Mouse (Mus musculus): ENCODE results near the gene Ifitm1. TPM values are rescaled to one million over a fixed set of nuclear protein-coding genes. Genes with fewer than 3 reads are reported as not detected.

The Ifitm1 gene
- 19.5 and 23.4 TPM in 2 replicates for polyA plus RNA-seq (2016; fragmentation: Nextera tagmentation; extraction: Ambion mirVana)

GRCm38 (mm10) chr7:140966921-140967320 is at the start of gene Ifitm1:
Gene Ifitm1 (plus strand): TSS chr7:140967221.
- Histone ChIP-seq H3K27me3 (replicated peaks) (no peaks in the 10 kb centered on the region), H3K4me3 (no peak within 1 kb of the TSS)

GRCm38 (mm10) chr7:140919911-140920310 is 47.1 kb upstream of the Ifitm1 start:
- no peaks in the 10 kb centered on the region for H3K9me3 ChIP-seq (replicated peaks)
- no peak overlapping the region for H3K27ac ChIP-seq
- no peaks in the 10 kb centered on the region for H3K36me3 ChIP-seq
- ATAC-seq, result no peak
- H3K9ac ChIP-seq, result no peak overlapping the region
- H3K4me3 ChIP-seq, result no peak overlapping the region
- H3K4me1 ChIP-seq, result peaks cover 40% of the 10 kb centered on the region
- 20% methylated on average over 4 of the region's 4 CpGs for WGBS (ENCODE audit: insufficient replicate concordance)
- no peak overlapping the region for H3K4me2 ChIP-seq
- peaks cover 65% of the 10 kb centered on the region for H3K27me3 ChIP-seq (replicated peaks)

More at GRCm38 (mm10) chr7:140966921-140967320, at the start of gene Ifitm1:
- Histone ChIP-seq H3K36me3 (no peaks in the 10 kb centered on the region), H3K9ac (no peak within 1 kb of the TSS), H3K4me2 (no peak within 1 kb of the TSS), H3K9me3 (replicated peaks) (no peaks in the 10 kb centered on the region), H3K27ac (no peak within 1 kb of the TSS), H3K4me1 (peaks cover 39% of the 10 kb centered on the region)
- no peak for ATAC-seq
- WGBS (ENCODE audit: insufficient replicate concordance), result 66% methylated on average over 4 of the region's 4 CpGs

- Histone ChIP-seq H3K36me3 (no peaks in the 10 kb centered on the region), H3K4me3 (no peak within 1 kb of the TSS)
- ATAC-seq, result no peak
Observed at GRCm38 (mm10) chr7:140920418-140921029, 46.5 kb upstream of the Ifitm1 start, which contains the start of gene Nlrp6. Gene Nlrp6 (plus strand): TSS chr7:140920902.

GRCm38 (mm10) chr7:140921225-140921975 is 45.6 kb upstream of the Ifitm1 start:
- peaks cover 40% of the 10 kb centered on the region for H3K4me1 ChIP-seq
- H3K9me3 ChIP-seq (replicated peaks), result no peaks in the 10 kb centered on the region
- H3K27ac ChIP-seq, result no peak overlapping the region
- no peak overlapping the region for H3K4me3 ChIP-seq
- peaks cover 79% of the 10 kb centered on the region for H3K27me3 ChIP-seq (replicated peaks)
- no peaks in the 10 kb centered on the region for H3K36me3 ChIP-seq
- H3K4me2 ChIP-seq, result peak overlapping the region; percentile 63; the same call in 1 of the 2 replicates
- 24% methylated on average over 22 of the region's 22 CpGs for WGBS (ENCODE audit: insufficient replicate concordance)
- no peak overlapping the region for H3K9ac ChIP-seq
- no peak for ATAC-seq

More at GRCm38 (mm10) chr7:140920418-140921029, 46.5 kb upstream of the Ifitm1 start, which contains the start of gene Nlrp6:
- H3K4me2 ChIP-seq, result peak within 1 kb of the TSS; percentile 63; the same call in 1 of the 2 replicates
- H3K9me3 ChIP-seq (replicated peaks), result no peaks in the 10 kb centered on the region
- H3K9ac ChIP-seq, result no peak within 1 kb of the TSS
- no peak within 1 kb of the TSS for H3K27ac ChIP-seq
- H3K4me1 ChIP-seq, result peaks cover 40% of the 10 kb centered on the region
- peaks cover 72% of the 10 kb centered on the region for H3K27me3 ChIP-seq (replicated peaks)
- WGBS (ENCODE audit: insufficient replicate concordance), result 54% methylated on average over 8 of the region's 8 CpGs

- ATAC-seq, result no peak
- H3K27ac ChIP-seq, result no peak overlapping the region
- 3% methylated on average over 49 of the region's 49 CpGs for WGBS (ENCODE audit: insufficient replicate concordance)
Observed at GRCm38 (mm10) chr7:140922398-140923069, 44.5 kb upstream of the Ifitm1 start.

GRCm38 (mm10) chr7:140923070-140923775 is 43.8 kb upstream of the Ifitm1 start:
- 25% methylated on average over 30 of the region's 30 CpGs for WGBS (ENCODE audit: insufficient replicate concordance)
- Histone ChIP-seq H3K27me3 (replicated peaks) (peaks cover 79% of the 10 kb centered on the region), H3K9ac (no peak overlapping the region)

More at GRCm38 (mm10) chr7:140922398-140923069, 44.5 kb upstream of the Ifitm1 start:
- H3K4me2 ChIP-seq, result peak overlapping the region; percentile 63
- peak overlapping the region; percentile 37 for H3K4me3 ChIP-seq
- H3K9ac ChIP-seq, result no peak overlapping the region
- peaks cover 40% of the 10 kb centered on the region for H3K4me1 ChIP-seq
- no peaks in the 10 kb centered on the region for H3K9me3 ChIP-seq (replicated peaks)
- H3K36me3 ChIP-seq, result no peaks in the 10 kb centered on the region
- H3K27me3 ChIP-seq (replicated peaks), result peaks cover 82% of the 10 kb centered on the region

GRCm38 (mm10) chr7:140927181-140927580 is 39.8 kb upstream of the Ifitm1 start:
- 74% methylated on average over 6 of the region's 6 CpGs for WGBS (ENCODE audit: insufficient replicate concordance)

More at GRCm38 (mm10) chr7:140923070-140923775, 43.8 kb upstream of the Ifitm1 start:
- Histone ChIP-seq H3K9me3 (replicated peaks) (no peaks in the 10 kb centered on the region), H3K4me1 (peaks cover 40% of the 10 kb centered on the region), H3K36me3 (no peaks in the 10 kb centered on the region), H3K4me3 (peak overlapping the region; percentile 37), H3K4me2 (peak overlapping the region; percentile 63), H3K27ac (no peak overlapping the region)
- ATAC-seq, result no peak

GRCm38 (mm10) chr7:140938436-140938835 is 28.6 kb upstream of the Ifitm1 start:
- Histone ChIP-seq H3K9ac (no peak overlapping the region), H3K27ac (no peak overlapping the region), H3K27me3 (replicated peaks) (peaks cover 32% of the 10 kb centered on the region), H3K9me3 (replicated peaks) (no peaks in the 10 kb centered on the region), H3K36me3 (0 out of 2 replicates have a peak, but pooled peaks cover 4% of the 10 kb centered on the region), H3K4me3 (no peak overlapping the region), H3K4me1 (peaks cover 32% of the 10 kb centered on the region), H3K4me2 (no peak overlapping the region)
- 30% methylated on average over 3 of the region's 3 CpGs for WGBS (ENCODE audit: insufficient replicate concordance)
- ATAC-seq, result no peak

More at GRCm38 (mm10) chr7:140927181-140927580, 39.8 kb upstream of the Ifitm1 start:
- no peak overlapping the region for H3K9ac ChIP-seq
- H3K4me2 ChIP-seq, result no peak overlapping the region
- H3K4me1 ChIP-seq, result peaks cover 12% of the 10 kb centered on the region
- H3K36me3 ChIP-seq, result peaks cover 6% of the 10 kb centered on the region; the same call in 1 of the 2 replicates
- H3K4me3 ChIP-seq, result no peak overlapping the region
- H3K27me3 ChIP-seq (replicated peaks), result peaks cover 47% of the 10 kb centered on the region
- no peak overlapping the region for H3K27ac ChIP-seq
- ATAC-seq, result no peak
- H3K9me3 ChIP-seq (replicated peaks), result no peaks in the 10 kb centered on the region

- H3K4me1 ChIP-seq, result peaks cover 34% of the 10 kb centered on the region
- 35% methylated on average over 2 of the region's 2 CpGs for WGBS (ENCODE audit: insufficient replicate concordance)
- no peaks in the 10 kb centered on the region for H3K9me3 ChIP-seq (replicated peaks)
- no peak for ATAC-seq
- no peak overlapping the region for H3K27ac ChIP-seq
- no peak overlapping the region for H3K4me2 ChIP-seq
- no peak overlapping the region for H3K9ac ChIP-seq
- H3K27me3 ChIP-seq (replicated peaks), result peaks cover 32% of the 10 kb centered on the region
- H3K36me3 ChIP-seq, result 0 out of 2 replicates have a peak, but pooled peaks cover 4% of the 10 kb centered on the region
- no peak overlapping the region for H3K4me3 ChIP-seq
Observed at GRCm38 (mm10) chr7:140938896-140939295, 28.1 kb upstream of the Ifitm1 start.

- Histone ChIP-seq H3K9me3 (replicated peaks) (no peaks in the 10 kb centered on the region), H3K9ac (no peak overlapping the region), H3K4me2 (no peak overlapping the region), H3K4me1 (peaks cover 34% of the 10 kb centered on the region), H3K27me3 (replicated peaks) (peaks cover 26% of the 10 kb centered on the region), H3K27ac (no peak overlapping the region), H3K36me3 (0 out of 2 replicates have a peak, but pooled peaks cover 4% of the 10 kb centered on the region), H3K4me3 (no peak overlapping the region)
- 43% methylated on average over 7 of the region's 8 CpGs for WGBS (ENCODE audit: insufficient replicate concordance)
- no peak for ATAC-seq
Observed at GRCm38 (mm10) chr7:140939669-140940171, 27.3 kb upstream of the Ifitm1 start.
